Mouse (Mus musculus) gastrocnemius, postnatal 4 days (tissue): Measurements from ENCODE around the gene Kmt2a. TPM values are rescaled to one million over a fixed set of nuclear protein-coding genes. Genes with fewer than 3 reads are reported as not detected.

Source experiments
- DNase-seq, 2 experiments: peaks; one replicate each; pipeline ENCODE4 v3.0.0; 2021 to 2022; ENCODE audit warnings: low spot score in 2 of 2, mixed read lengths in 2 of 2
- total RNA-seq, 2 experiments: library from RNA; stranded (reverse); gene quantifications; 2 replicates each; pipeline ENCODE4 v1.2.3; 2021

Gene Kmt2a
- total RNA-seq, 2 experiments from 2014 or later = 27.6 to 31.5 TPM

DNA sequence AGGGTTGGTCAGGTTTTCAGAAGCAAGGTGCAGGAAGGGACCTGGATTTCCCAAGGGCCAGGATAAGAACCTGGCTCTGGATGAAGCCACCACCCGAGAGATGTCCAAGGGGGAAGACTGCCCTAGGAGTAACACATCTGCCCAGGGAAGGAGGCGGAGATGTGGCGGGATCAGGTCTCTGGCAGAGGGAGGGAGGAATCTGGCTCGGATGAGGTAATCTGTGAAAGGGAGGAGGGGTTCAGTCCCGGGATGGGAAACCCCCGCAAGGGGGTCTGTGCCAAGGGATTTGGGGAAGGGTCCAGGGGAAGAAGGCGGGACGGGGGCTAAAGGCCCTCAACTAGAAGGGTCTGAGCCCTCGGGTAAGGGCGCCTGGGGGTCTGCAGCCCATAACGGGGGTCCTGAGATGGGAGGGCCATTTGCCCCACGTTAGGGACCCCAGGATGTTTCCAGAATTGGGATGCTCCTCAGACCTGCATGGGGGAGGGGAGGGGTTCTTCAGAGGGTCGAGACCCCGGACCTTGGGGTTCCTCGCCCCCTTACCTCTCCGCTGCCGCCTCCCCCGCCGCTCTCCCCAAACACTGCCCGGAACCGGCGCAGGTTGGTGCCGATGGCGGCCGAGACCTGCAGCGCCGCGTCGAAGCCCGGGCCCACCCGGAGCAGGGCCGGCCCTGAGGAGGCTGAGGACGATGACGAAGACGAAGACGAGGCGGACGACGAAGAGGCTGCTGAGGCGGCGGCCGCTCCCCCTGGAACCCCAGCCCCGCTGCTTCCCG, 601 bp downstream of the Kmt2a start:
- peak; percentile 25 to 31 for DNase-seq

DNA sequence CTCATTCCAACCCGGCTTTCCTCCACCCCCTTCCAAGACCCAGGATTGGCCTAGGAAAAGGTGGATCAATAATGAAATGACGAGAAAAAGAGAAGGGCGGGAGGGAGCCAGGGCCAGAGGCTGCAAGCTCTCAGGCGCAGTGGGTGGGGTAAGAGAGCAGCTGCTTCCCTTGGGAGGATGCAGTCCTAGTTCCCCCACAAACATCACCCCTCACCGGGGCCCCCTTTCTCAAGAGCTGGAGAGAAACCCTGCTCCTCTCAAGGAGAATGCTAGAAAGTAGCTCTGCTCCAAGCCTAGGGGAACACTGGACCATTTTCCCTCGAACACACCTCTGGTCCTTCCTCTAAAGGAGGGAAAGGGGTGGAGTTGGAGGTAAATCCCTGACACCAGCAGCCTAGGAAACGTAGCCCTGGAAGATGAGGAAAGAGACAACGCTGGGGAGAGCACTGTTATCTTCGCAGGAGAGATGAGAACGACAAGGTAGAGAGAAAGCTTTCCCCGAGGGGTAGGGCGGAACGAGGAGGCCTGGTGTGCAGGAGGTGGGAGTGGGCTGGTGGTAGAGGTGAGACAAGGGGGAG, 1.3 kb downstream of the Kmt2a start:
- DNase-seq = peak in 1 of 2 experiments; percentile 24

GRCm38 (mm10) chr9:44878776-44879500, 2.2 kb downstream of the Kmt2a start:
- DNase-seq = no peak

GRCm38 (mm10) chr9:44877686-44878085, 3.4 kb downstream of the Kmt2a start:
- DNase-seq = no peak

GRCm38 (mm10) chr9:44875476-44875875, 5.6 kb downstream of the Kmt2a start:
- DNase-seq = no peak

DNA sequence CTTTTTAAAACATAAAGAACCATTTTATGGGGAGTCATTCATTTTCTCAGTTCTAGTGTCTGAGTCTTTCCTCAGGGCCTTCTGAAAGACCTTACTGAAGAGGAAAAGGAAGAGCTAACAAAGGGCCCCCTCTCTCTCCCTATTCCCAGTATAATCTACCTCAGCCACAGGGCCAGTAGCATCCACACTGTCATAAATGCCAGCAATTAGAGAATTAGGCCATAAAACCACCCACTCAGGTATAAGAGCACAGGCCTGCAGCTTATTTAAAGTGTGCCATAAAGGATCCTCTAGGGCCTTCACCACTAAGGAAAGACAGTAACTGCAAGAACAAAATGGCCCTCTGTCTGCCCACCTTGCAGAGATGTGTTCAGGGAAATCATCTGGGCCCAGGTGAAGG, 6.9 kb downstream of the Kmt2a start:
- no peak for DNase-seq

- DNase-seq = no peak
These were observed 7.4 kb downstream of the Kmt2a start for GRCm38 (mm10) chr9:44873665-44874064.

GRCm38 (mm10) chr9:44868336-44869094, 12.6 kb downstream of the Kmt2a start:
- DNase-seq = no peak

- DNase-seq = no peak
These were observed 13.4 kb downstream of the Kmt2a start for GRCm38 (mm10) chr9:44867664-44868063.

- no peak for DNase-seq
These were observed 14.4 kb downstream of the Kmt2a start for GRCm38 (mm10) chr9:44866501-44867240.

GRCm38 (mm10) chr9:44861121-44861520, 20.0 kb downstream of the Kmt2a start:
- no peak for DNase-seq

- no peak for DNase-seq
These were observed 22.4 kb downstream of the Kmt2a start for GRCm38 (mm10) chr9:44858657-44859056.

DNA sequence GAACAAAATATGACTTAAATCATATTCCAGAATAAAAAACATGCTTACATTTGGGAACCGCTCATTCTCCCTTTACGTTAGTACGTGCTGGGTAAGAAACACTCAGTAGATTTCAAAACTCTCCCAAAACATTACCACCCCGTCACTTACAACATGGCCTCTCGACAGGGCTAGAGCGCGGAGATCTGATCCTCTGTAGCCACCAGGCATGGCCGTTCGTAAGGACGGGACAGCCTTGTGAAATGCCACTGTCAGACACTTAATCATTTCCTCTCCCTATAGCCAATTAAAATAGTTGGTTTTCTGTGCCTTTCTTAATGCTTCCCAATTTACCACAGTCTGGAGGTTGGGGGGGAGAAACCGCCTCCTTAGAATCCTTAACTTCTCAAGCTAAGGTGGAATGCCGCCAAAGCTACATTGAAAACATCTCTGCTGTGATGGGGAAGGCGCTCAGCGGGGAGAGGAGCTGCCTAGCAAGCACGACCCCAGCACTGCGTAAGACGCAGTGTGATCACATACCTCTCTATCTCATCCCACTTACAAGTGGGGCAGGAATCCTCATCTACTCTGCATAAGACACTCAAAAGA, 23.6 kb downstream of the Kmt2a start:
- DNase-seq = no peak

- no peak for DNase-seq
These were observed 25.9 kb downstream of the Kmt2a start for GRCm38 (mm10) chr9:44855153-44855552.

- no peak for DNase-seq
These were observed 33.6 kb downstream of the Kmt2a start for GRCm38 (mm10) chr9:44847446-44847845.

- no peak for DNase-seq
These were observed 39.9 kb downstream of the Kmt2a start for GRCm38 (mm10) chr9:44841241-44841640.

DNA sequence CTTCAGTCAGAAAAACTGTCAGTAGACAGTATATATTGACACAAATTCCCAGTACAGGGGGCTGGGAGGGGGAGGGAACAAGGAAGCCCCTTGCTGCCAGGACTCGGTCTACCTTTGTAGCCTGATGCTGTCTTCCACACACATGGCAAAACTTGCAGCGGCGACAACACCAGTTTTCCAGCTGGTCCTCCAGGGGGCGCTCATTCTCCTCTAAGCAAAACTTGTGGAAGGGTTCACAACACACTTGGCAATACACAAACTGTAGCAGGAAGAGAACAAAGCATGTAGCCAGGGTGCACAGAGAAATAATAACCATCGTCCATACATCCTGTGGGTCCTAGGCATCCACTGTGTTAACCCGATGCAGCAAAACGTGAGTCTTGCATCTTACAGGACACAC, 44.7 kb downstream of the Kmt2a start:
- peak; percentile 66 to 76 for DNase-seq

GRCm38 (mm10) chr9:44832356-44832755, 48.7 kb downstream of the Kmt2a start:
- no peak for DNase-seq

DNA sequence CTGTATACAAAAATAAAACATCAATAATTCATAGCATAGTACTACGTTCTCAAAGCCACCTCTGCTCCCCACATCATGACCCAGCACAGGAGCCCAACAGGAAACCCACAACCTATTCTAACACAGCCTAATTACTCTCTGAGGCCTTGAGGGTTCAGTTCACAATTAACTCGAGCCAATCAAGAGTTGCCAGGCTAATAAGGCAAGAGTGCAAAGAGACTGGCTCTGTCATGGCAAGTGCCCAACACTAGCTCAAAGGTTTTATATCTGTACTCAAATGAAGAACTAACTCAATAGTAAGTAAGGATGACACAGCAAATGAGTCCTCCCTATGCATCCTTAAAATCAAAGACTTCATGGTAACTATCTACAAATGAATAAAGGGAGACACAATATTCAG, 50.6 kb downstream of the Kmt2a start:
- no peak for DNase-seq

DNA sequence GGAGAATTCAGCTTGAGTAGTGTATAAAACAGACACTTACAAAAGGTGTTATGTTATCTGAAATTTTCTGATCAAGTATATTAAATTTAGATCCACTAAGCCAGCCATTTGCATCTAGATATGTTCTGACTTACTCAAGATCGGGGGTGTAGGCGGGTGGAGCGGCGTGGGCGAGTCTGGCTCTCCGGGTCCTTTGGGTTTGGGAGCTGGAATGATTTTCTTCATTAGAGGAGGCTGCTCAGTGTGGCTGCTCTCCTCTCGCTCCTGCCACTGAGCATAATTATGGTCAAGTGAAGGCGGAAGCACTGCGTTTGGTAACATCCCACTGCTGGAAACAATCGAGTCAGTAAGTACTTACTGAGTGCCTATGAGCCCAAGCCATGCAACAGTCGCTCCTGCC, 52.2 kb downstream of the Kmt2a start:
- DNase-seq = no peak
